Mouse (Mus musculus) hindbrain, embryonic 16.5 days (tissue): ENCODE measurements around the gene Itga2. TPM values are rescaled to one million over a fixed set of nuclear protein-coding genes. Genes with fewer than 3 reads are reported as not detected.
A peak's percentile ranks its signal among the peaks of the same experiment; 100 is the strongest.

Experiments used
- ATAC-seq: fragments of 200-750 bp; cut with Nextera tagmentation; 2 replicates; pipeline ENCODE4 v1.8.0; 2017; ENCODE audit warnings: moderate TSS enrichment, moderate library complexity
- H3K27ac ChIP-seq: fragments of 300-500 bp; sonication (generic); 2 replicates; pipeline ENCODE4 v1.5.1; 2014; ENCODE audit warnings: low read depth, mild to moderate bottlenecking, control low read depth, low read length, moderate library complexity
- H3K27me3 ChIP-seq: fragments of 300-500 bp; sonication (generic); replicated peaks from 2 replicates; pipeline ENCODE4 v1.6.1; 2014; ENCODE audit warnings: low read length; ENCODE audit not compliant: control insufficient read depth, insufficient read depth
- H3K36me3 ChIP-seq: fragments of 300-500 bp; sonication (generic); 2 replicates; pipeline ENCODE4 v1.6.1; 2014; ENCODE audit warnings: mild to moderate bottlenecking, low read length, moderate library complexity, mixed read lengths; ENCODE audit not compliant: control insufficient read depth, insufficient read depth
- H3K4me1 ChIP-seq: fragments of 300-500 bp; sonication (generic); 2 replicates; pipeline ENCODE4 v1.6.1; 2014; ENCODE audit warnings: low read depth, low read length; ENCODE audit not compliant: control insufficient read depth, insufficient read depth
- H3K4me2 ChIP-seq: fragments of 300-500 bp; sonication (generic); 2 replicates; pipeline ENCODE4 v1.6.1; 2014; ENCODE audit warnings: mild to moderate bottlenecking, low read length, control low read depth, moderate library complexity
- H3K4me3 ChIP-seq: fragments of 300-500 bp; sonication (generic); 2 replicates; pipeline ENCODE4 v1.5.1; 2014; ENCODE audit warnings: mild to moderate bottlenecking, low read length, control low read depth, moderate library complexity
- H3K9ac ChIP-seq: fragments of 300-500 bp; sonication (generic); 2 replicates; pipeline ENCODE4 v1.6.1; 2014; ENCODE audit warnings: low read depth, mild to moderate bottlenecking, control low read depth, low read length, moderate library complexity
- H3K9me3 ChIP-seq: fragments of 300-500 bp; sonication (generic); 2 replicates; pipeline ENCODE4 v1.6.1; 2014; ENCODE audit warnings: mild to moderate bottlenecking, low read length, moderate library complexity; ENCODE audit not compliant: control insufficient read depth
- WGBS: fragments of 180-500 bp; shearing (Covaris S2); extraction: QIAGEN DNeasy Blood & Tissue Kit; methylation state at CpG from one replicate; pipeline ENCODE4 v1.1.7; 2014; 5-methylcytosine and 5-hydroxymethylcytosine counted together
- polyA plus RNA-seq: library from polyadenylated mRNA; unstranded; fragments of >200 nt; fragmentation: Nextera tagmentation; extraction: Ambion mirVana; gene quantifications from 2 replicates; pipeline ENCODE4 v1.2.1, GENCODE M21; 2015

Gene Itga2
- polyA plus RNA-seq, 1 experiment from 2014 or later = 0.58 TPM

DNA sequence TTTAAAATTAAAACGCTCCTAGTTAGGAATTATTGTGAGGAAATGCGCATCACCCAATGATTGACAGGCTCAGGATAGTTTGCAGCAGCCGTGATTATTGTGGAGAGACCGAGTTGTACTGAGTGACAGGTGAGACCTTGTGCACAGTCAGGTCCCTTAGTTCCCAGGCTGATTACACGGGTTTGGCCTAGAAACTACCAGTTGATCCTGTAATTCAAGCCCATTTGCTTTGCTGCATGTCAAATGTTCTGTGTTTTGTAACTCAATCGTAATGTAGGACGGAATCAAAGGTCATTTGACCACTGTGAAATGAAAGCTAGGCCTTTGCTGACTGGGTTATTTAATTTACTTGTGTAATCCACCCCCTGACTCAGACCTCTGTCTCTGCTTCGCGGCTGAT, 113.4 kb downstream of the Itga2 start:
- Histone ChIP-seq H3K27me3 (no peaks in the 10 kb centered on the region), H3K4me2 (peak overlapping the region; percentile 95), H3K4me1 (peaks cover 7% of the 10 kb centered on the region), H3K27ac (no peak overlapping the region), H3K9me3 (no peaks in the 10 kb centered on the region), H3K36me3 (0 out of 2 replicates have a peak, but pooled peaks cover 2% of the 10 kb centered on the region), H3K9ac (peak overlapping the region; percentile 68), H3K4me3 (peak overlapping the region; percentile 69)
- ATAC-seq = peak; percentile 74
- WGBS = 21% methylated on average over 9 of the region's 9 CpGs

DNA sequence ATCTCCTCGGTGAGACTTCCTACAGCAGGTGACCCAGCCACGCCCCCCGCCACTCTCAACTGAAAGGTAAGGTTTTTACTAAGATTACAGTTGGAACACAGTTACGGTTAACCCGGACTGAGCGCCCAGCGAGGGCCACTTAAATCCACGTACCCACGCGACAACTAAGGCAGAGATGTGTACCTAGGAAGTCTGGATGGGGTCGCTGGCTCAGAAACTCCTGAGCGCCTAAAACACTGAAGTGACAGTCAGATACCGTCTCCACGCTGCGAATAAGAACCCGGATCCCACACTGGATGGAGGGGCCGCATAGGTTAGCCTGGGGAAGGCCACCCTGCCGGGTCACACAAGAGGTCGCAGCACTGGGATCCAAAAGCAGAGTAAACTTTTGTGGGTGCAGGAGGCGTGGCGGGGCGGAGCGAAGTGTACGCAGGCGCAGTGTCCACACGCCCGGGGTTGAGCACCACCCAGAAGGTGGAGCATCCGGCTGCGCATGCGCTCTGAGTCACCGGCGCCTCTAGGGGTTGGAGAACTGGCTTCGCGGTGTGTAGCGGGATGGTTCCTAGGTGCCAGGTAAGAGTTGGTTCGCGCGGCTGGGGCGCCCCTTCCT, 114.0 kb downstream of the Itga2 start, which contains the start of gene Mocs2:
TSS of gene Mocs2 (plus strand) at position 486 of the 610 bp plus-strand sequence.
- Histone ChIP-seq H3K27me3 (no peaks in the 10 kb centered on the region), H3K9ac (peak within 1 kb of the TSS; percentile 68), H3K4me3 (peak within 1 kb of the TSS; percentile 69), H3K36me3 (no peaks in the 10 kb centered on the region), H3K9me3 (no peaks in the 10 kb centered on the region), H3K27ac (no peak within 1 kb of the TSS), H3K4me1 (peaks cover 7% of the 10 kb centered on the region), H3K4me2 (peak within 1 kb of the TSS; percentile 95)
- peak; percentile 100 for ATAC-seq
- WGBS = under 1% methylated on average over 33 of the region's 39 CpGs

DNA sequence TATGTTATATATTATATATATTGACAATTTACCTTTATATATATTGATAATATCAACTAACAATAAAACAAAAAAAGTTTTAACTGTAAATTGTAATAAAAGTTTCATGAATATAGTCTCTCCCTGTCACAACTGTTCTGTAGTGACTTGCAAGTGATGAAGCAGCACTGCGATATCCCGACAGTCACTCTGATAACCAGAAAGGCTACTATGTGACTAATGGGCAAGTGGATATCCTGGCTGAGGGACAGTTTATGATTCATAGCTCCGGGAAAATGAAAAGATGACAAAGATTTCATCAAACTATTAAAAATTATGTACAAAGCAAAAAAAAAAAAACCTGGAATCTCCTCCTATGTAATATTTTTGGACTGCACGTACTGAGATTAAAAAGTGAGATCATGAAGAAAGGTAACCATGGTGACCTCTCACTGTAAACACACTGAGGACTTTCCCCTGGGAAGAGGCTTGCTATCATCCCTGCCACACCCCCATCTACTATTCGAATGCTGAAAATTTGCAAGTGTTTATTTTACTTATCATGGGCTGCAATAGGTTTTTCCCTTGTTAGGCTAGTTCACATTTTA, 122.2 kb downstream of the Itga2 start:
- Histone ChIP-seq H3K27ac (no peak overlapping the region), H3K4me2 (no peak overlapping the region), H3K36me3 (no peaks in the 10 kb centered on the region), H3K9me3 (no peaks in the 10 kb centered on the region), H3K4me3 (no peak overlapping the region), H3K9ac (no peak overlapping the region), H3K4me1 (no peaks in the 10 kb centered on the region), H3K27me3 (no peaks in the 10 kb centered on the region)
- 83% methylated on average over 5 of the region's 5 CpGs for WGBS
- no peak for ATAC-seq

DNA sequence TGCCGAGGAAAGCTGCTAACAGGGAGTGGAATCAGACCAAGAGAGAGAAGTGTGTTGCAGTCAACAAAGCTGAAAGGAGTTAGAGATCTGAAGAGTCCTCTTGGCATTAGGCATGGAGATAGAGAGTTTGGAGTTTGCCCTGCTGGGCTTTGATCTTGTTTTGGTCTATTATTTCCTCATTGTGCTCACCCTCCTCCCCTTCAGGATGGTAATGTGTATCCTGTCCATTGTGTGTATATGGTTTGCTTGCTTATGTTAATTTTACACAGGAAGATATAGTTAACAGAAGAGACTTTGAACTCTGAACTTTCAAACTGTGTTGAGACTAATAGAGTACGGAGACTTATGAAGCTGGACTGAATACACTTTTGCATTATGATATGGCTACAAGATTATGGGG, 128.9 kb downstream of the Itga2 start:
- Histone ChIP-seq H3K27ac (no peak overlapping the region), H3K27me3 (no peaks in the 10 kb centered on the region), H3K4me2 (no peak overlapping the region), H3K36me3 (no peaks in the 10 kb centered on the region), H3K4me3 (no peak overlapping the region), H3K9me3 (no peaks in the 10 kb centered on the region), H3K9ac (no peak overlapping the region), H3K4me1 (no peaks in the 10 kb centered on the region)
- ATAC-seq = no peak
- 82% methylated on average over 2 of the region's 2 CpGs for WGBS

DNA sequence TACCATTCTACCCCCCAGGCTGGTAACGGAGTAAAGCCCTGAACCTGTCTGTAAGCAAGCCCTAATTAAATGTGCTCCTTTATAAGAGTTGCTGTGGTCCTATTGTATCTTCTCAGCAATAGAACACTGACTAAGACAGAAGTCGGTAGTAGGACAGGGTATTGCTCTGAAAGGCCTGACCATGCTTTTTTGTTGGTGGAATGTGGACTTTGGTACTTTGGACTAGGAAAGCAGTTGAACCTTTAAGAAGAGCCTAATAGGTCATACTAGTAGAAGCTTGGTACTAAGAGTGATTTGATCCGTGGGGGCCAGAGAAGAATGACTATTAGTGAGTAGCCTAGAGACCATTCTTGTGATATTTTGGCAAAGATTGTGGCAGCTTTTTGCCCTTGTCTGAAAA, 130.0 kb downstream of the Itga2 start:
- Histone ChIP-seq H3K27ac (no peak overlapping the region), H3K4me1 (no peaks in the 10 kb centered on the region), H3K27me3 (no peaks in the 10 kb centered on the region), H3K9me3 (no peaks in the 10 kb centered on the region), H3K9ac (no peak overlapping the region), H3K4me2 (no peak overlapping the region), H3K4me3 (no peak overlapping the region), H3K36me3 (no peaks in the 10 kb centered on the region)
- ATAC-seq = no peak
- WGBS = 77% methylated on average over 3 of the region's 3 CpGs

DNA sequence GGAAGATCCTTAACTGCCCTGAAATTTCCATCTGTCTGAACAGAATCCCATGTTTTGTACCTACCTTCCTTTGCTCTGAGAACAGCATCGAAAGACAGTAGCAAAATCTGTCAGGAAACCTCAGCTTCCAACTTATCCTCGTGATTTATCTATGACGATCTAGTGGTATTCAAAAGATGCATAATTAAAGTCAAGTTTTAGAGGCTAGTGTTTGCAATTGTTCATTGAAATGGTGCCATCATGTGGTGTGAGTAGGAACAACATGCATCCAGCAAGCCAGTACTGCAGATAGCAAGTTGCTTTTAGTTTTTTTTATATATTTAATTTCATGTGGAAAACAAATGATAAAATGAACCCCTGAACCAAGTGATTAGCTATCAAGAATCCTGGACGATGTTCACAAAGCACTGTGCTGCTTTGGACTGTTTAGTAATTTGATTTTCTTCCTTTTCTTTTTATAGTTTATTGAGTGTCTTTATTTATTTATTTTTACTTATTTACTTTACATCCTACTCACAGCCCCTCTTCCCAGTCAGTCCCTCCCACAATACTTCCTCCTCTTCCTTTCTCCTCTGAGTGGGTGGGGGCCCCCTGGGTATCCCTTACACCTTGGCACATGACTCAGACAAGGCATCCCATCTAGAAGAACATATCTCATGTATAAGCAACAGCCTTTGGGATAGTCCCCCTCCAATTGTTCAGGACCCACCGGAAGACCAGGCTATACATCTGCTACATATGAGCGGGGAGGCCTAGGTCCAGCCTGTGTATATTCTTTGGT, 138.5 kb downstream of the Itga2 start:
- Histone ChIP-seq H3K9me3 (no peaks in the 10 kb centered on the region), H3K27me3 (no peaks in the 10 kb centered on the region), H3K9ac (no peak overlapping the region), H3K4me2 (no peak overlapping the region), H3K27ac (no peak overlapping the region), H3K36me3 (no peaks in the 10 kb centered on the region), H3K4me3 (no peak overlapping the region), H3K4me1 (no peaks in the 10 kb centered on the region)
- ATAC-seq = no peak
- WGBS = 41% methylated on average over 6 of the region's 6 CpGs

DNA sequence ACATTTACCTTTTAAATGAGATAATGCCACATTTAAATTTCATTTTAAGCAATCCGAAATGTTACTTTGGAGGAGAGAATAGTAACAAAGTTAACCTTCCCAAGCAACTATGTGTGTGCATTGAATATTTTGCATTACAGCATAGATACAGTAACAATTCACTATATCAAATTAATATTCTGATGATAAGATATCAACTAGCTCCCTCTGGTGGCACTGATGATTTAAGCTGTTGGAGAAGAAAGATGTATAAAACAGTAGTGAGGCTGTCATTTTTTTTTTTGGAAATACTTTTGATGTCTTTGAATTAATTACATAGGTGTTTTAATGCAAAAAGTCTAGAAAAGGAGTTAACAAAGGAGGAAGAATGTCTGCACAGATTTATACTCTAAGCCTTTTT, 140.4 kb downstream of the Itga2 start:
- ATAC-seq = no peak
- Histone ChIP-seq H3K4me3 (no peak overlapping the region), H3K27ac (no peak overlapping the region), H3K4me1 (no peaks in the 10 kb centered on the region), H3K4me2 (no peak overlapping the region), H3K27me3 (no peaks in the 10 kb centered on the region), H3K9ac (no peak overlapping the region), H3K36me3 (no peaks in the 10 kb centered on the region), H3K9me3 (no peaks in the 10 kb centered on the region)
- 76% methylated on average over 1 of the region's 1 CpGs for WGBS

Other genes starting within 250 kb of the Itga2 start
- gene Mocs2, start 113.9 kb downstream of the Itga2 start, polyA plus RNA-seq = 136 and 144 TPM in 2 replicates
- gene Pelo, start 158.1 kb upstream of the Itga2 start, polyA plus RNA-seq = 5.8 and 6.7 TPM in 2 replicates
- gene Gm49395, start 169.8 kb upstream of the Itga2 start, polyA plus RNA-seq = 2.4 and 3.4 TPM in 2 replicates
- 6.2 TPM in 2 replicates for gene Itga1, start 169.9 kb upstream of the Itga2 start, polyA plus RNA-seq